Mouse (Mus musculus) gastrocnemius, postnatal 25 days (tissue): ENCODE measurements around the gene Thsd4. TPM values are rescaled to one million over a fixed set of nuclear protein-coding genes. Genes with fewer than 3 reads are reported as not detected.
A peak's percentile ranks its signal among the peaks of the same experiment; 100 is the strongest.

ENCODE experiments used
- DNase-seq: peaks from one replicate; pipeline ENCODE4 v3.0.0; 2022
- total RNA-seq, 2 experiments: library from RNA; stranded (reverse); gene quantifications; 1 replicate in 1 of 2; 2 replicates in 1 of 2; pipeline ENCODE4 v1.2.3; 2021

Thsd4 gene
- total RNA-seq, 2 experiments from 2014 or later: 0.92 to 2.3 TPM

DNA sequence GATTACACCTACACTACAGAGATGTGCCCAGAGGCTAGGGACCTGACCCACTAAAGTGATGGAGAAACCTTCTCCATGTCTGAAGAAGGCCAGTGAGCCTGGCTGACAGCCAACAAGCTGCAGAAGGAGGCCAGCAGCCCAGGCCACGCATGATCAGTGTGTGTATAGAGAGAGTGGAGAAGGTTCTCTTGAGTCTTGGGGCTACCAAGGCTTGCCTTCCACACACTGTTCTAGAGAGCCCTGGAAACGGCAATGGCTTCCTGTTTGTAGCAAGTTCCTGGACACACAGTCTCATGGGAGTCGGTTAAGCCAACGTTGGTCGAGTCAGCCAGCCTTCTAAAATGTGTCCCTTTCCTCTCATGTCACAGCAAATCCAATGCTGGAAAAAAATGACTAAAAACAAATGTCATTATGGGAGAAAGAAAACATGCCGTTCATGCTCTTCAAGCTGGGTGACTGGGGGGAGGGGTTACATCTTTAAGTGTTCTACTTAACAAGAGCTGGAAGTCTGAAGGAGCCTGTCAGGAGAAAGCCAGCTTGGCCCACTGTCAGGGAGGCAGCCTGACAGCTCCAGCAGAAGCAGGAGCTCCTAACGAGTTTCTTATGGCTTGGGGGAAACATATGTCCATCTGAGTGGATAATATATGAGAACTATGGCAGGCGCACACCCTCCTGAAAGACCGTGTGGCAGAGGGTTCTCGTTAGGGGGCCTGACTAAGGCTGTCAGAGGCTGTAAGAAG, 257.1 kb downstream of the Thsd4 start:
- DNase-seq: peak; percentile 29

GRCm38 (mm10) chr9:60262515-60263140, 259.2 kb downstream of the Thsd4 start:
- DNase-seq: no peak

DNA sequence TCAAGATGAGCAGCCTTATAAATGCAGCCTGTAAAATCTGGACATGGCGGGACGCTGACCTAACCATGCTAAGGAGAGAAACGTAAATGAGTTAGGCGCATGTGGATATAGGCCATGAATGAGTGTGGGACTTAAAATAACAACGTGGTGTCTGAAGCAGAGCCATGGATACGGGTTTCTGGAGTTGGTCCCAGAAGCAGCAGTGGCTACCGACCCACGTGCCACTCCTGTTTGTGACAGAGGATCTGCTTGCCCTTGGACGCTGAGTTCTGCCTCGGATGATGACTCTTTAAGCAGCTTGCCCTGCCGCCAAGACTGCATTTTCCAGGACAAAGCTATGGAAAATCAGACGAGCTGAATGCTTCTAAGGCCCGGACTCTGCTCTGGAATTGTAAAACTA, 262.2 kb downstream of the Thsd4 start:
- DNase-seq: no peak

GRCm38 (mm10) chr9:60251765-60252164, 270.1 kb downstream of the Thsd4 start:
- DNase-seq: no peak

DNA sequence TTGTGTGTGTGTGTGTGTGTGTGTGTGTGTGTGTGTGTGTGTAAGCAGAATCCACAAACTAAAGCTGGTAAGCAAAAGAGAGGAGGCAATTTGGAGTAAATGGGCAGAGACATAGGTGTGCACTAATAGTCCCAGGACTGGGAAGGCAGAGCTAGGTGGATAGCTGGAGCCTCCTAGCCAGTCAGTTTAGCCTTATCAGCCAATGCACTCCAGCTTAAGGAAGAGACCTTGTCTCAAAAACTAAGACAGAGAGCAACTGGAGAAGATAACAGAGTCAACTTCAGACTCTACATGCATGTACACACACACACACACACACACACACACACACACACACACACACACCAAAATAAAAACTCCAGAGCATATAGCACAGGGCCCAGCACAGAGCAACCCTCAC, 271.4 kb downstream of the Thsd4 start:
- DNase-seq: no peak

GRCm38 (mm10) chr9:60247998-60248397, 273.8 kb downstream of the Thsd4 start:
- DNase-seq: no peak

- peak; percentile 12 for DNase-seq
Observed at GRCm38 (mm10) chr9:60244943-60245342, 276.9 kb downstream of the Thsd4 start.

GRCm38 (mm10) chr9:60243503-60243902, 278.3 kb downstream of the Thsd4 start:
- no peak for DNase-seq

DNA sequence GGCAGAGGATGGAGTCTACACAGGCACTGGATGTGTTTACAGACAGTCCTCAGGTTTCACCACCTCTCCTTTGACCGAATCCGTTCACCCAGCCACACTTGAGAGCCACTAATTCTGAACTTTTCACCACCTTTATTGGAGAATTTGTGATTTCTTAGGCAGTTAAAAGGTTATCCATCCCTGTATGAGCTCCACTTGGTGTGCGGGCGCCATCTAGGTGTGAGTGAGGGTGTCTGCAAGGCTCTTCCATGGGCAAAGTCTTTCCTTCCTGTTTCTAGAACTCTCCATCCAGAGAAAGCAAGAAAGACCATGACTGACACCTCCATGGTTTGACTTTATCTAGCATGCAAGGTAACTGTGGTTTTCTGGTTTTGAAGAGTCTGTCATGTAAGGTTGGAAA, 284.2 kb downstream of the Thsd4 start:
- DNase-seq: no peak

- no peak for DNase-seq
Observed at GRCm38 (mm10) chr9:60236155-60236554, 285.7 kb downstream of the Thsd4 start.

GRCm38 (mm10) chr9:60234233-60235115, 287.4 kb downstream of the Thsd4 start:
- peak; percentile 30 for DNase-seq

- no peak for DNase-seq
Observed at GRCm38 (mm10) chr9:60231981-60232881, 289.6 kb downstream of the Thsd4 start.

DNA sequence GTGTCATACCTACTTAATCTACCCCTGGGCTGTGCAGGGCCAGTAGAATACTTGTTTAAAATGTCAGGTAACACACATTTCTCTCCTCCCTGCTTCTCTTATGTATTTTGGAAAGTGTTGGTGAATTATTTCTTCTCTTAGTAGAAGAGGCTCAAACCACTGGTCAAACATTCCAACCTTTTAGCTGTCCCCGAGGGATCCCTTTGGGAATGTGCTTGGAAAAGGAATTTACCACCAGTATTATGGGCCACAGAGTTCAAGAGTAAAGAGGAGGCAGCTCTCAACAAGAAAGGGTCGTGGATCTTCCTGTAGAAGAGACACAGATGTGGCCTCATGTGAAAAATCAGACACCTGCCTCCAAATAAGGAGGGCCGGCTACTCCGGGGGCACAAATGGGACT, 292.4 kb downstream of the Thsd4 start:
- DNase-seq: no peak

GRCm38 (mm10) chr9:60227727-60228126, 294.1 kb downstream of the Thsd4 start:
- DNase-seq: peak; percentile 19

DNA sequence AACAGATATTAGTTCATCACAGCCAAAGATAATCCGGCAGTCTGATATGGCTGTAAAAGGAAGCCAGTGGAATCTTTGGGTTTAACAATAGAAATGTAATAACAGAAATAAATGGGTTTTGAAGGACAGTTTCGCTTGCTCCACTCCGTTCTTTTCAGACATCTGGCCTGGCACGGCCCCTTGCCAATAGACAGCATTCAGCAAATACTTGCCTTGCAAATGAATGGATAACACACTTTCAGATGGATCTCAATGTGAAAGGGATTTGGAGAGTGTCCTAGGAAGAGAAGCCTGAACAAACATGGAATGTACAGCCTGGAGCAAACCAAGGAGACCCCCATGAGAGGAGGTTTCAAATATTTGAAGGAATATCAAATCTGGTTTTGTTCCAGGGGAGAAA, 295.2 kb downstream of the Thsd4 start:
- no peak for DNase-seq

DNA sequence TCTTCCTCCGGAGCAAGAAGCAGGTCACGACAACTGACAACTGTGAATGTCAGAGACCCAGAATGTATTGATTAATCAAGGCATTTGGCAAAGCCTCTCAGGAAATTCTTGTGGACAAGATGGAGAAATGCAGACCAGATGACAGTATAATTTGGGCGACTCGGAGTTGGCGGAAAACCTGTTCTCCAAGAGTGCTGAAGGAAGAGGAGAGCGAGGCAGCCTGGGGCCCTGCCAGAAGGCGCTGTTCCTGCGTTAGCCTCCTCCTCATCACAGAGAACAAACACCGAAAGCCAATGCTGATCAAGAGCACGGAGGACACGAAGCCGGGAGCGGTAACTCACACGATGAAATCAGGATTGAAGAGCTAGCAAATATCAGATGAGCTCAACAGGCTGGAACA, 295.7 kb downstream of the Thsd4 start:
- no peak for DNase-seq

- DNase-seq: no peak
Observed at GRCm38 (mm10) chr9:60225453-60225852, 296.4 kb downstream of the Thsd4 start.

GRCm38 (mm10) chr9:60224039-60224695, 297.7 kb downstream of the Thsd4 start:
- DNase-seq: no peak

GRCm38 (mm10) chr9:60220431-60220830, 301.4 kb downstream of the Thsd4 start:
- no peak for DNase-seq

DNA sequence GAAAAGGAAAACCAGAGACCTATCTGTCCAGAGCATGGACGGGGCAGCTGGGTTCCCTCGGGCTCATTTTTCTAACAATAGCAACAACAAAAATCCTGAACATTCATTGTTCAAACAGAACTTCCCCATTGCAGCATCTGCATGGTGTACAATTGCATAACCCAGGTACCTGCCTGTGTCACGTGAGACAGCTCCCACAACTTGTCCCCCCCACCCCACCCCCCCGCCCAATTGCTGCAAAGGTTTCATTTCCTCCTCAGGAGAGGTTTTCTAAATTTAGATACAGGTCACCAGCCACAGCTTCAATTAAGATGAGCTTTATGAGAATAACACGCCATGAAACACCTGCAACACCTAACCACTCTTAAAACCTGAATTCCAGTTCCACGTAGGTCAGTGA, 303.4 kb downstream of the Thsd4 start:
- no peak for DNase-seq

GRCm38 (mm10) chr9:60216029-60216428, 305.8 kb downstream of the Thsd4 start:
- DNase-seq: no peak
